Mouse (Mus musculus): ENCODE results near the gene Sel1l.

Sel1l gene

GRCm38 (mm10) chr12:91778211-91779003, 70.5 kb downstream of the Sel1l start:
- peak; percentile 83 for DNase-seq (ENCODE audit: low spot score)

- no peak for DNase-seq (ENCODE audit: low spot score)
Observed at GRCm38 (mm10) chr12:91776342-91776741, 72.6 kb downstream of the Sel1l start.

- DNase-seq (ENCODE audit: low spot score) = no peak
Observed at GRCm38 (mm10) chr12:91774811-91775284, 74.1 kb downstream of the Sel1l start.

GRCm38 (mm10) chr12:91768871-91769270, 80.1 kb downstream of the Sel1l start:
- DNase-seq (ENCODE audit: low spot score) = no peak

GRCm38 (mm10) chr12:91768176-91768575, 80.8 kb downstream of the Sel1l start:
- no peak for DNase-seq (ENCODE audit: low spot score)

GRCm38 (mm10) chr12:91766338-91767107, 82.4 kb downstream of the Sel1l start:
- no peak for DNase-seq (ENCODE audit: low spot score)

- no peak for DNase-seq (ENCODE audit: low spot score)
Observed at GRCm38 (mm10) chr12:91765504-91765903, 83.5 kb downstream of the Sel1l start.

- peak; percentile 23 for DNase-seq (ENCODE audit: low spot score)
Observed at GRCm38 (mm10) chr12:91765054-91765453, 83.9 kb downstream of the Sel1l start.

GRCm38 (mm10) chr12:91764471-91764870, 84.5 kb downstream of the Sel1l start:
- peak; percentile 34 for DNase-seq (ENCODE audit: low spot score)

GRCm38 (mm10) chr12:91759836-91760235, 89.1 kb downstream of the Sel1l start:
- DNase-seq (ENCODE audit: low spot score) = no peak

GRCm38 (mm10) chr12:91757854-91758562, 90.9 kb downstream of the Sel1l start:
- no peak for DNase-seq (ENCODE audit: low spot score)

- no peak for DNase-seq (ENCODE audit: low spot score)
Observed at GRCm38 (mm10) chr12:91756562-91757166, 92.3 kb downstream of the Sel1l start.

Measured in yolk sac, embryonic 10.5 days (tissue).